Mouse (Mus musculus) activated CD4-positive, CD25-positive, alpha-beta regulatory T cell, adult 9 weeks (primary cell): ENCODE data around the gene Olfr1386. TPM values are rescaled to one million over a fixed set of nuclear protein-coding genes. Genes with fewer than 3 reads are reported as not detected.

Experiments used
- polyA plus RNA-seq: library from polyadenylated mRNA; unstranded; fragments of 100-300 nt; shearing (Covaris generic); gene quantifications from one replicate; pipeline ENCODE4 v1.2.1, GENCODE M21; 2017

Olfr1386 gene
- polyA plus RNA-seq = not detected

DNA sequence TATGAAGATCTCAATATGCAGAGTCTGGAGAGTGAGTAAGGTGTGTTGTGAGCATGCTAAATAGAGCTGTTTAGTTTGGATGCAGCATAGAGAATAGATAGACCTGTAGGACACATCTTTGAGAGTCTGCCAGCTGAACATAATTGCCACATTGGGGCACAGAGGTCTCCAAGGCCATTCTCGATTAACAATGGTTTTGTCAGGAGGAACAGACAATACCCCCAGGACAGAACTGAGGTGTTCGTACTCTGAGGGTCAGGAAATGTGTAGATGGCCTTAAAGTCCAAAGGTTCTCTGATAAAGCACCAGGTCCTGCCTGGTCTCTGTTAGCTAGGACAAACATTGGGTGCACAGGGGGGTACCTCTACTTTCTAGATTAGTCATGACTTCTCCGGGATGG, at the start of gene Olfr1386:
Olfr1386 (plus strand) TSS at position 301 of the 400 bp plus-strand sequence.

DNA sequence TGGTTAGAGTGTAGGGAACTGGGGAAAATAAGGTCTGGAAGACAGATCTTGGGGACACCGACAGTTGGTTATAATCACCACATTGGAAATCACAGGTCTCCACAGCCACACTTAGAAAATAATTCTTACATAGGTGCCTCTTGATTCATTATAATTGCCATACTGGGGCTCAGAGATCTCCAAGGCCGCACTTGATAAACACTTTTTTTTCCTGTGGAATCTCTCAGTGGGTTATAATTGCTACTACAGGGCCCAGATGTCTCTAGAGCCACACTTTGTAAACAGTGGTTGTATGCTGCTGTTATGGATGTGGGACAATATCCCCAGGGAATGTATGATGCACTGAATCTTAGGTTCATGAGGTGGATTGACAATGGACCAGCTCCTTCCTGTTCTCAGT, 42.1 kb upstream of the Olfr1386 start, which contains the start of gene Olfr1389:
Olfr1389 (plus strand) TSS at position 301 of the 400 bp plus-strand sequence.

DNA sequence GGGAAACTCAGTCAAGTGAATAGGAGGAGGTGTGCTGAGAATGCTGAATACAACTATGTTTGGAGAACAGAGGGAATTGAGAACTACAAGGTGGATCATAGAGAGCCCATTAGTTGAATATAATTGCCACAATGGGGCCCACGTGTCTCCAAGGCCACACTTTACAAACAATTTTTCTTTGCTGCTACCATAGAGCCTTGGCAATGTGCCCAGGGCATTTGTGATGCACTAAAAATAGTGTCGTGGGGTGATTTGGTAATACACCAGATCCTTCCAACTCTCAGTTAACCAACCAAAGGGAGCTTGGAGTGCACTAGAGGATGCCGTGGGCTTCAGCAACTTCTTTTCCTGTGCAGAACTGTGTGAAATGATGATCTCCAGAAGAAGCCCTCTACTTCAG, 28.4 kb upstream of the Olfr1386 start, which contains the start of gene Olfr1388:
Olfr1388 (plus strand) TSS at position 214 of the 400 bp plus-strand sequence.

DNA sequence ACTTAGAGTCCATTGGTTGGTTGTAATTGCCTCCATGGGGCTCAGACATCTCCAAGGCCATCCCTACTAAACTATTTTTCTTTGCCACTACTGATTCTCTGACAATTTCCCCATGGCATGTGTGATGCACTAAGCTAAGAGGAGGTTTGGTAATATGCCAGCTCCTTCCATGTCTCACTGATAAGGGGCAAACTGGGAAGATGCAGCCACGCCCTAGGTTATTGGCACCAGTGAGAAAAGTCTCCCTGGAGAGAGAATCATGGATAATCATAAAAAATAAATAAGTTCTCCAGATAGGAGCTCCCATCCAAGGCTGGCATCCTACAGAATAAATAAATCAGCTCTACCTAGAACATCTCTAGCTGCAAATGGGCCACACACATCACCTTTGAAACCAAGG, 9.8 kb upstream of the Olfr1386 start, which contains the start of gene Olfr1387:
Olfr1387 (plus strand) TSS at position 301 of the 400 bp plus-strand sequence.

DNA sequence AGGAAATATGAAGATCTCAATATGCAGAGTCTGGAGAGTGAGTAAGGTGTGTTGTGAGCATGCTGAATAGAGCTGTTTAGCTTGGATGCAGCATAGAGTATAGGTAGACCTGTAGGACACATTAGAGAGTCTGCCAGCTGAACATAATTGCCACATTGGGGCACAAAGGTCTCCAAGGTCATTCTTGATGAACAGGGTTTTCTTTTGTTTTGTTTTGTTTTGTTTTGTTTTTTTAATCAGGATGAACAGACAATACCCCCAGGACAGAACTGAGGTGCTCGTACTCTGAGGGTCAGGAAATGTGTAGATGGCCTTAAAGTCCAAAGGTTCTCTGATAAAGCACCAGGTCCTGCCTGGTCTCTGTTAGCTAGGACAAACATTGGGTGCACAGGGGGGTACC, 23.9 kb downstream of the Olfr1386 start, which contains the start of gene Olfr1385:
Olfr1385 (plus strand) TSS at position 301 of the 400 bp plus-strand sequence.

DNA sequence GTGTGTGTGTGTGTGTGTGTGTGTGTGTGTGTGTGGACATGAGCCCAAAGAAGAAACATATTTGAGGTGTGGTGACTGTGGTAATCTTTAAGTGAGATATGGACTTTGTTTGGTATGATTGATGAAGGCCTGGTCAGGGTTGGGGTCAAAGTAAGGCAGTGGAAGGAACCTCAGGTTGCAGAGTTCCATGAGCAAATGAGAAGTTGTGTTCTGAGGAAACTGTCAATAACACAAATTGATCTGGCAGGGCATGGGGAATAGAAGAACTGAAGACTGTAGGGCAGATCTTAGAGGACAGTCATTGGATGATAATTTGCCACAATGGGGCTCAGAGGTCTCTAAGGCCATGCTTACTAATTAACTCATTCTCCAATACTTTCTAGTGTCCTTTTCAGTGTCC, 54.5 kb downstream of the Olfr1386 start, which contains the start of gene Olfr1383:
Olfr1383 (plus strand) TSS at position 301 of the 400 bp plus-strand sequence.

Other genes with a start within 250 kb of the Olfr1386 start
- gene Mgat1, start 220.9 kb upstream of the Olfr1386 start, polyA plus RNA-seq = 128 TPM
- gene Olfr1393, start 186.7 kb upstream of the Olfr1386 start, polyA plus RNA-seq = not detected
- not detected for gene Olfr1392, start 179.8 kb upstream of the Olfr1386 start, polyA plus RNA-seq
- not detected for gene Olfr10, start 160.3 kb upstream of the Olfr1386 start, polyA plus RNA-seq
- not detected for gene Olfr1391, start 142.3 kb upstream of the Olfr1386 start, polyA plus RNA-seq
- gene Olfr1390, start 129.9 kb upstream of the Olfr1386 start, polyA plus RNA-seq = not detected
- not detected for gene Olfr1389, start 42.0 kb upstream of the Olfr1386 start, polyA plus RNA-seq
- gene Olfr1388, start 28.4 kb upstream of the Olfr1386 start, polyA plus RNA-seq = 0.09 TPM
- not detected for gene Olfr1387, start 9.7 kb upstream of the Olfr1386 start, polyA plus RNA-seq
- gene Olfr1385, start 24.0 kb downstream of the Olfr1386 start, polyA plus RNA-seq = 0.15 TPM
- gene Olfr1384, start 41.7 kb downstream of the Olfr1386 start, polyA plus RNA-seq = not detected
- gene Olfr1383, start 54.6 kb downstream of the Olfr1386 start, polyA plus RNA-seq = not detected
- not detected for gene Olfr1382, start 63.2 kb downstream of the Olfr1386 start, polyA plus RNA-seq
- gene Olfr1381, start 78.4 kb downstream of the Olfr1386 start, polyA plus RNA-seq = not detected
- not detected for gene Olfr1380, start 91.8 kb downstream of the Olfr1386 start, polyA plus RNA-seq
- gene Flt4, start 144.2 kb downstream of the Olfr1386 start, polyA plus RNA-seq = not detected
- gene Scgb3a1, start 198.6 kb downstream of the Olfr1386 start, polyA plus RNA-seq = not detected
- 14.0 TPM for gene Cnot6, start 247.7 kb downstream of the Olfr1386 start, polyA plus RNA-seq